Mouse (Mus musculus) thymus, adult 2 months (tissue): ENCODE measurements around the gene Lrch3.

ENCODE experiments used
- CTCF ChIP-seq: fragments of 200-500 bp; IDR thresholded peaks from 2 replicates; pipeline ENCODE4 v1.5.1; 2012; ENCODE audit warnings: mild to moderate bottlenecking, control low read depth, low read length, moderate library complexity, borderline replicate concordance; ENCODE audit not compliant: control insufficient read depth, poor library complexity, insufficient read depth; ENCODE audit errors: extremely low read depth
- POLR2A ChIP-seq: fragments of 200-500 bp; IDR thresholded peaks from 2 replicates; pipeline ENCODE4 v1.6.1; 2012; ENCODE audit warnings: mild to moderate bottlenecking, low read length, control low read depth, moderate library complexity; ENCODE audit not compliant: control insufficient read depth, poor library complexity, insufficient read depth; ENCODE audit errors: extremely low read depth

DNA sequence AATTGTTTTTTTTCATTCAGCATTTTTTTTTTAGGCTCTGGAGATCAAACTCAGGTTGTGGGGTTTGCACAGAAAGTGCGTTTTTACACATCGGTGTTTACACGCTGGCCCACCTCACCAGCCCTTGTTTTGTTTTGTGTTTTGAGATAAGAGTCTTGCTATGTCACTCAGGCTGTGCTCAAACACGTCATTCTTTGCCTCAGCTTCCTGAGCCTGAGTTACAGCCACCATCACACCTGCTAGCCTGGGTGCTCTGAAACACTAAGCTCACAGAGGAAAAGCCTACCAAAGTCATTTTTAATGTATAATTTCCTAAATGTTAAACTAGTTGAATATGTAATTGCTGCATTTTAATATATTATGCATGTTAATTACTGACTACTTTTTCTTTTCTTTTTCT, 67.5 kb downstream of the Lrch3 start:
- TF ChIP-seq CTCF (no peak), POLR2A (no peak)
